Mouse (Mus musculus): Measurements from ENCODE around the gene Gm47959.

DNA sequence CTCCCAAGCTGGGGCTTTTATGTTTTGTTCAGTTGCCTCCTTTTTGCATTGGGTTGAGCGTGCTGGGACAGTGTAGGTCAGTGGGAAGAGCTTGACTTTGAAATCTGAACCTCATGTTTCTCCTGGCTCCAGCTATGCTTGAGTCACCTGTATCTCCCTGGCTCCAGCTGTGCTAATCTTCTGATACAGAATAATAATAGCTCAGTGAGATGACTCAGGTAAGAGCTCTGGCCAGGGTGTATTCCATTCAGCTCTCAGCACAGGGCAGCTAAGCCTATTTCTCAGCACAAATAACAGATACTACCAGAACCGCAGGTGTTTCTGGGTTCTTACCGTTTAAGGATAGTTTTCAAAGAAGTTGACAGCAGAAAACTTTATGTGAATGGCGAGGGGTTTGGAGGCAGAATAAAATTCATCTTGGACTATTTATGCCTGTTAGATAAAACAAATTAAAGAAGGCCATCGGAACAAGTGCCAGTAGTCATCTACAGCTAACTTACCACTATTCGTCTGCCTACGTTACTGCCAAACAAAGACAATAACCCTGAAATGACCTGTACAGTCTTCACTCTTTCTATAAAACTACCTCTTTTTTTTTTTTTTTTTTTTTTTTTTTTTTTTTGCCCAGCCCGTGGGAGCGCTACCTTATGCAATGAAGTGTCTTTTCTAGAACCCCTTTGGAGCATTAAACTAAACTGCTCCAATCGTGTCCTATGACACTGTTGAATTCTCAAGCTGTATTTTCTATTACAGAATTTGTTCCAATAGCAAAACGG lies 36.7 kb downstream of the Gm47959 start:
- TF ChIP-seq GATA1 (IDR thresholded peaks at IDR 0.05; ENCODE audit: borderline replicate concordance, low read length) = no peak
- TF ChIP-seq TAL1 (conservative IDR thresholded peaks at IDR 0.05; ENCODE audit: low read depth, low read length) = no peak
- TF ChIP-seq CTCF (IDR thresholded peaks at IDR 0.05; ENCODE audit: low read depth, low read length) = no peak

Data from G1E (cell line).